Comparison of ENCODE assay signal across 9 mouse cellular contexts in genomic region chr7:68667215-68667614, GRCm38 (mm10).
DNase-seq lines count a peak whose midpoint lies in the region; ATAC-seq and TF ChIP-seq lines count a peak whose summit lies in the region.
"Had no signal": no experiment of that assay in that cellular context is flagged by ENCODE, and none has a peak within 500 bp of the region (broad histone marks: within the 10 kb centered on the region; RNA-seq: fewer than 3 reads in every experiment).

No protein-coding gene starts in this region.

- no peak for ATAC-seq in kidney, embryonic 16.5 days (ENCODE audit: low FRiP score, low TSS enrichment)
- ATAC-seq in Patski: peak; percentile 50

- no peaks in the 10 kb centered on the region for H3K4me1 ChIP-seq in kidney, adult 2 months (ENCODE audit: control insufficient read depth, insufficient read depth, low read length)
- no peaks in the 10 kb centered on the region for H3K4me1 ChIP-seq in kidney, embryonic 16.5 days (ENCODE audit: insufficient read depth, low read length)
- H3K4me1 ChIP-seq in lung, adult 2 months (ENCODE audit: control insufficient read depth, insufficient read depth, low read length): no peaks in the 10 kb centered on the region
- 0 out of 2 replicates have a peak, but pooled peaks cover 8% of the 10 kb centered on the region for H3K4me1 ChIP-seq in midbrain, embryonic 10.5 days

- POLR2A ChIA-PET in Patski (lab: Charles Lee): no interaction called here

- TF ChIP-seq CTCF in kidney, adult 2 months (conservative IDR thresholded peaks at IDR 0.05; ENCODE audit: insufficient read depth, insufficient read length, low read depth, low read length): peak; percentile 68
- TF ChIP-seq CTCF in Patski (IDR thresholded peaks at IDR 0.05): peak; percentile 59
- 0 out of 2 replicates have a peak, but pooled peaks have one; percentile 24 for TF ChIP-seq CTCF in lung, adult 2 months (IDR thresholded peaks at IDR 0.05; ENCODE audit: insufficient read depth, low read length)

- no peak overlapping the region for H3K4me2 ChIP-seq in kidney, embryonic 16.5 days (replicated peaks; ENCODE audit: low read depth, low read length)

- peak; percentile 19 for DNase-seq in adrenal gland, postnatal 14 days
- no peak for DNase-seq in adrenal gland, adult 18-20 months (ENCODE audit: low spot score in 2 of 2)
- peak; percentile 15 for DNase-seq in kidney, adult 2 months
- DNase-seq in Patski (ENCODE audit: low read depth, low spot score): no peak
- peak; percentile 17 for DNase-seq in lung, adult 2 months
- no peak for DNase-seq in thymus, postnatal 0 days (ENCODE audit: low spot score)
- DNase-seq in midbrain, embryonic 10.5 days (ENCODE audit: low spot score): no peak

- no peaks in the 10 kb centered on the region for H3K9me3 ChIP-seq in kidney, embryonic 16.5 days (ENCODE audit: low read length)
- H3K9me3 ChIP-seq in midbrain, embryonic 10.5 days (replicated peaks): no peaks in the 10 kb centered on the region

- TF ChIP-seq POLR2A in kidney, adult 2 months (IDR thresholded peaks at IDR 0.05; ENCODE audit: low read depth, low read length): no peak
- TF ChIP-seq POLR2A in lung, adult 2 months (IDR thresholded peaks at IDR 0.05; ENCODE audit: borderline replicate concordance, extremely low read depth, low read depth, low read length): no peak

- no peaks in the 10 kb centered on the region for H3K36me3 ChIP-seq in kidney, adult 2 months (ENCODE audit: control insufficient read depth, insufficient read depth, low read length)
- no peaks in the 10 kb centered on the region for H3K36me3 ChIP-seq in kidney, embryonic 16.5 days (ENCODE audit: insufficient read depth, low read length)
- H3K36me3 ChIP-seq in midbrain, embryonic 10.5 days: no peaks in the 10 kb centered on the region

- no peak overlapping the region for H3K27ac ChIP-seq in kidney, adult 2 months (ENCODE audit: insufficient read depth, low read depth, low read length)
- H3K27ac ChIP-seq in kidney, embryonic 16.5 days (ENCODE audit: low read length): no peak overlapping the region
- no peak overlapping the region for H3K27ac ChIP-seq in midbrain, embryonic 10.5 days (replicated peaks)
- H3K27ac ChIP-seq: macrophage had no signal

- no peak overlapping the region for H3K9ac ChIP-seq in kidney, embryonic 16.5 days (replicated peaks; ENCODE audit: low read length)

- in situ Hi-C loops in Patski (cut with MboI; ENCODE audit: low pct_unique_long_range_greater_than_20kb): loop anchor here (5.0 kb wide), 1 partner anchor 155 kb away; no protein-coding TSS in a partner anchor

- CTCF ChIA-PET in Patski (lab: Charles Lee): interaction anchor here (0.6 kb wide), 1 partner anchor 26 kb away, joined by 3 read pairs; no protein-coding TSS in a partner anchor

- 50% methylated on average over 4 of the region's 4 CpGs for WGBS in kidney, adult 2 months
- WGBS in kidney, embryonic 16.5 days: 62% methylated on average over 4 of the region's 4 CpGs
- 58% methylated on average over 4 of the region's 4 CpGs for WGBS in lung, adult 2 months
- WGBS in midbrain, embryonic 10.5 days: 57% methylated on average over 4 of the region's 4 CpGs

- no peak overlapping the region for H3K4me3 ChIP-seq in kidney, adult 2 months (ENCODE audit: insufficient read depth, low read depth, low read length)
- no peak overlapping the region for H3K4me3 ChIP-seq in kidney, embryonic 16.5 days (ENCODE audit: low read length)
- H3K4me3 ChIP-seq in lung, adult 2 months (replicated peaks; ENCODE audit: extremely low read depth, low read depth, low read length): no peak overlapping the region
- H3K4me3 ChIP-seq in midbrain, embryonic 10.5 days: no peak overlapping the region

- H3K27me3 ChIP-seq in kidney, adult 2 months (replicated peaks; ENCODE audit: control insufficient read depth, insufficient read depth, low read length): no peaks in the 10 kb centered on the region
- no peaks in the 10 kb centered on the region for H3K27me3 ChIP-seq in kidney, embryonic 16.5 days (ENCODE audit: insufficient read depth, low read length)
- no peaks in the 10 kb centered on the region for H3K27me3 ChIP-seq in Patski
- no peaks in the 10 kb centered on the region for H3K27me3 ChIP-seq in midbrain, embryonic 10.5 days (ENCODE audit: low read depth, poor library complexity, severe bottlenecking)

Comparison
In these comparisons a context has a peak if more than half of its experiments do, and no peak if none do; other contexts are left out.
1. DNase-seq: peak in adrenal gland, postnatal 14 days (single experiment), kidney, adult 2 months (single experiment) and lung, adult 2 months (single experiment); none in adrenal gland, adult 18-20 months (0 of 2), Patski (single experiment), thymus, postnatal 0 days (single experiment) and midbrain, embryonic 10.5 days (single experiment).
2. Peak in every context shown above with its lines, with median percentiles within 50 percentile points of each other: CTCF ChIP-seq.